Mouse (Mus musculus) CH12.LX (cell line): ENCODE measurements around the gene Mthfs. TPM values are rescaled to one million over a fixed set of nuclear protein-coding genes. Genes with fewer than 3 reads are reported as not detected.
"Not testable (repeated sequence)": the region's sequence is repeated elsewhere in the genome, so short reads cannot be mapped to it uniquely, and the experiment has no call there.

ENCODE experiments used
- DNase-seq: peaks from one replicate; pipeline ENCODE4 v3.0.0-alpha.2; 2013; ENCODE audit errors: extremely low read depth
- H3K27ac ChIP-seq: 2 replicates; pipeline ENCODE4 v1.5.1; 2012; ENCODE audit warnings: low read depth, mild to moderate bottlenecking, control low read depth, moderate library complexity; ENCODE audit not compliant: insufficient read depth
- H3K27me3 ChIP-seq: replicated peaks from 2 replicates; pipeline ENCODE3; 2012; ENCODE audit warnings: inconsistent platforms
- H3K36me3 ChIP-seq, 2 experiments: replicated peaks in 1 of 2; 2 replicates each; pipeline versions ENCODE3 to v1.6.1; 2012; ENCODE audit warnings: inconsistent platforms in 1 of 2, low read length in 1 of 2, mild to moderate bottlenecking in 1 of 2, mixed read lengths in 1 of 2, moderate library complexity in 1 of 2; ENCODE audit not compliant: control insufficient read depth in 1 of 2, insufficient read depth in 1 of 2
- H3K4me1 ChIP-seq, 2 experiments: 2 replicates each; pipeline ENCODE4 v1.6.1; 2012; ENCODE audit warnings: inconsistent platforms in 1 of 2, moderate library complexity in 1 of 2; ENCODE audit not compliant: insufficient read depth in 2 of 2, control insufficient read depth in 1 of 2
- H3K4me2 ChIP-seq: 2 replicates; pipeline ENCODE4 v1.6.1; 2012; ENCODE audit warnings: low read depth, mild to moderate bottlenecking, control low read depth; ENCODE audit not compliant: poor library complexity, insufficient read depth, severe bottlenecking
- H3K4me3 ChIP-seq, 3 experiments: fragments of 150-350 bp in 1 of 3; sonication (generic) in 1 of 3; replicated peaks in 1 of 3; 2 replicates each; pipeline versions ENCODE3 to v1.5.1; 2011 to 2012; ENCODE audit warnings: low read depth in 2 of 3, low read length in 2 of 3, mild to moderate bottlenecking in 2 of 3, moderate library complexity in 2 of 3, control low read depth in 1 of 3, improper control_type of control experiment in 1 of 3, inconsistent platforms in 1 of 3, mixed read lengths in 1 of 3; ENCODE audit not compliant: poor library complexity in 1 of 3
- H3K79me2 ChIP-seq: replicated peaks from 2 replicates; pipeline ENCODE4 v1.6.1; 2012; ENCODE audit warnings: mild to moderate bottlenecking, moderate library complexity; ENCODE audit not compliant: control insufficient read depth, poor library complexity, insufficient read depth, severe bottlenecking; ENCODE audit errors: extremely low read depth
- H3K9ac ChIP-seq: 2 replicates; pipeline ENCODE4 v1.6.1; 2012; ENCODE audit warnings: low read depth, mild to moderate bottlenecking, control low read depth, moderate library complexity; ENCODE audit not compliant: insufficient read depth
- H3K9me3 ChIP-seq: replicated peaks from 2 replicates; pipeline ENCODE3; 2012; ENCODE audit warnings: low read length, inconsistent platforms, mixed read lengths
- CHD1 ChIP-seq: IDR thresholded peaks from 2 replicates; pipeline ENCODE4 v1.6.1; 2012; ENCODE audit warnings: low read depth, low read length, improper control_type of control experiment, inconsistent platforms
- MEF2A ChIP-seq: IDR thresholded peaks from 2 replicates; pipeline ENCODE4 v1.6.1; 2014; ENCODE audit warnings: low read depth, mild to moderate bottlenecking, inconsistent platforms, low read length, improper control_type of control experiment, borderline replicate concordance
- POLR2A ChIP-seq: IDR thresholded peaks from 2 replicates; pipeline ENCODE4 v1.6.1; 2011; ENCODE audit warnings: low read depth, mild to moderate bottlenecking, improper control_type of control experiment, low read length
- TBP ChIP-seq: conservative IDR thresholded peaks from 2 replicates; pipeline ENCODE4 v1.6.1; 2011; ENCODE audit warnings: low read depth, low read length, improper control_type of control experiment
- TCF12 ChIP-seq: IDR thresholded peaks from 2 replicates; pipeline ENCODE4 v1.6.1; 2014; ENCODE audit warnings: low read depth, mild to moderate bottlenecking, inconsistent platforms, low read length, improper control_type of control experiment
- ZMIZ1 ChIP-seq: IDR thresholded peaks from 2 replicates; pipeline ENCODE4 v1.6.1; 2012; ENCODE audit warnings: low read depth, mild to moderate bottlenecking, inconsistent platforms, low read length, improper control_type of control experiment
- dilution Hi-C: fragments of 300-500 bp; cut with MboI; formaldehyde crosslinking; loops from 2 replicates; pipeline ENCODE4 v1.14.3; 2020; ENCODE audit warnings: low sequenced_read_pairs; ENCODE audit not compliant: extremely low pct_unique_long_range_greater_than_20kb, extremely low pct_ligation_motif_present
- in situ Hi-C: fragments of 300-500 bp; cut with MboI; formaldehyde crosslinking; loops from 3 replicates; pipeline ENCODE4 v1.14.3; 2019; ENCODE audit warnings: low sequenced_read_pairs, low pct_ligation_motif_present, low pct_unique_long_range_greater_than_20kb, mixed read lengths
- polyA plus RNA-seq: library from polyadenylated mRNA; unstranded; fragments of >175 nt; gene quantifications from 2 replicates; pipeline ENCODE4 v1.2.1, GENCODE M21; 2012; ENCODE audit warnings: low read depth; ENCODE audit not compliant: insufficient read length
- total RNA-seq, 2 experiments: library from RNA; depleted of rRNA; stranded (reverse); fragments of 300-350 nt in 1 of 2; fragments of >200 nt in 1 of 2; gene quantifications; 2 replicates each; pipeline ENCODE4 v1.2.3; 2012 to 2014

Gene Mthfs
- total and polyA plus RNA-seq, 3 experiments = 29.9 to 52.0 (median 30.5) TPM

DNA sequence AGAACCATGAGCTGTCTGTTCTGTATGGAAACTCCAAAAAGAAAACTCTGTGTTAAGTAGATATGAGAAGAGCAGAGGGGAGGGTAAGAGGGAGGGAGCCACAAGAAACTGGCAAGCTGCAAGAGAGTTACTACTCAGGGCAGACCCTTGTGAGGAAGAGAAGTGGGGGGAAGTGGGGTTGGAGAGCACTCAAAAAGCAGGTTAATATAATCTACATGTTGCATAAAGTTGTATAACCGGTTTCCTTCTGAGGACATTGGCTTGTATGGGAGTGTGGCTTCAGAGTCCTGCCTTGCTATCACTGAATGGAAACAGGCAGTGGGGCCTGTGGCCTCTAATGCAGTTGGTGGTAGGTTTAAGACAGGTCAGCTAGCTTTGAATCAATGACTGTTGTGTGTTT, 13.0 kb upstream of the Mthfs start:
- H3K79me2 ChIP-seq, H3K4me1 ChIP-seq, H3K36me3 ChIP-seq, H3K9me3 ChIP-seq, H3K4me3 ChIP-seq, H3K27me3 ChIP-seq, in situ Hi-C loops, DNase-seq, dilution Hi-C loops: not testable (repeated sequence)
- Histone ChIP-seq H3K9ac (peak overlapping the region; percentile 74), H3K4me2 (peak overlapping the region; percentile 84; the same call in 1 of the 2 replicates), H3K27ac (peak overlapping the region; percentile 92)

DNA sequence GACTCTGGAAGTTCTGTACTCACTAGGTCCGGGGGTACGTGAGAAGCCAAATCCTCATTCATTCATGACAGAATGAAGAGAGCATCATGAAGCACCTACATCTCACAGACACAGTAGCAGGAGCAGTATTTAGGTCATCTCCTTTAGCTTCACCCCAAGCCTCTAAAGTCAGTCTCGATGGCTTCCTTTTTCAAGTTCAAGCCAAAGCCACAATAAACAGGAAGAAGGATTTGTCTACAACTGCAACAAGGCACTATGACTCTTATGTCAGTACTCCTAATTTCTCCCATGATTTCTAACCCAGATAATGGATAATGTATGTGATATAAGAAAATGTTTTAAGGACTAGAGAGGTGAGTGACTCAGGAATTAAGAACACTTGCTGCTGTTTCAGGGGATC, 12.1 kb upstream of the Mthfs start:
- Histone ChIP-seq H3K9ac (peak overlapping the region; percentile 71; the same call in 1 of the 2 replicates), H3K4me3 (peak overlapping the region in 2 of 3 experiments; percentile 20 to 35), H3K27ac (peak overlapping the region; percentile 94), H3K4me2 (peak overlapping the region; percentile 71; the same call in 1 of the 2 replicates)
- H3K36me3 ChIP-seq, in situ Hi-C loops, dilution Hi-C loops, H3K27me3 ChIP-seq, H3K79me2 ChIP-seq, H3K4me1 ChIP-seq, DNase-seq, H3K9me3 ChIP-seq: not testable (repeated sequence)
- TF ChIP-seq POLR2A = 0 out of 2 replicates have a peak, but pooled peaks have one; percentile 2

DNA sequence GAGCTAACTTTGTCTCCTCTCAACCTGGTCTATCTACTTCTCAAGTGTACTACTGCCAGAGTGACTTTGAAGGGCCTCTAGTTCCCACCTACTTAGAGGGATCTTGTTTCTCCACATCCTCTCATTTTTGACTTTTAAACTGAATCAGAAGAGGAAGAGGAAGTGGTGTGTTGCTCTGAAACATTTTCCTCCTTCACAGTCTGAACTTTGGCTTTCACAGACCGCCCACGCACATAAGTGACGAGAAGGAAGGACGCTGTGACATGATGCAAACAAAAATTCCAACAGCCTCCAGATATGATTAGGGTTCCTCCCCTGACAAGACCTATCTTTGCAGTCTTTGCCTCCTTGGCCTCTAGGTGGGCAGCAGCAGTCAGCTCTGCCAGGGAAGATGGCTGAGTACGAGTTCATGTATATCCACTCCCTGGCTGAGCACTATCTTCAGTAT, 11.5 kb upstream of the Mthfs start, which contains the start of the genes Bcl2a1b and Gm29094:
Gene Bcl2a1b, plus strand, starts transcription at position 241 of the 448 bp plus-strand sequence.
Gene Gm29094, plus strand, starts transcription at position 411 of the 448 bp plus-strand sequence.
- Histone ChIP-seq H3K27ac (peak within 1 kb of the TSS; percentile 95), H3K4me2 (peak within 1 kb of the TSS; percentile 71; the same call in 1 of the 2 replicates), H3K9ac (peak within 1 kb of the TSS; percentile 98), H3K4me3 (peak within 1 kb of the TSS in 2 of 3 experiments; percentile 80 to 97)
- H3K36me3 ChIP-seq, H3K4me1 ChIP-seq, H3K79me2 ChIP-seq, dilution Hi-C loops, in situ Hi-C loops: not testable (repeated sequence)
- peak; percentile 62 for DNase-seq
- 0 out of 2 replicates have a peak, but pooled peaks have one; percentile 5 for TF ChIP-seq MEF2A
- TF ChIP-seq POLR2A = peak; percentile 54
- peak; percentile 49; the same call in 1 of the 2 replicates for TF ChIP-seq ZMIZ1
- peak; percentile 79; the same call in 1 of the 2 replicates for TF ChIP-seq TBP
- 0 out of 2 replicates have a peak, but pooled peaks have one; percentile 2 for TF ChIP-seq TCF12
- TF ChIP-seq CHD1 = peak; percentile 64; the same call in 1 of the 2 replicates
- TF ChIP-seq, all 38 proteins: peak for 6; not testable (repeated sequence) for 32
- H3K27me3 ChIP-seq, H3K9me3 ChIP-seq: not testable (repeated sequence)
